Mouse (Mus musculus) forebrain, embryonic 15.5 days (tissue): ENCODE measurements around the gene Dab1. TPM values are rescaled to one million over a fixed set of nuclear protein-coding genes. Genes with fewer than 3 reads are reported as not detected.

ENCODE experiments used
- ATAC-seq: fragments of 200-750 bp; cut with Nextera tagmentation; replicated peaks from 2 replicates; pipeline ENCODE4 v1.8.0; 2017; ENCODE audit warnings: mild to moderate bottlenecking, moderate TSS enrichment, moderate library complexity
- H3K27ac ChIP-seq: fragments of 300-500 bp; sonication (generic); replicated peaks from 2 replicates; pipeline ENCODE4 v1.5.1; 2015; ENCODE audit warnings: mild to moderate bottlenecking, inconsistent platforms
- H3K27me3 ChIP-seq: fragments of 300-500 bp; sonication (generic); 2 replicates; pipeline ENCODE4 v1.6.1; 2015; ENCODE audit warnings: inconsistent platforms
- H3K36me3 ChIP-seq: fragments of 300-500 bp; sonication (generic); 2 replicates; pipeline ENCODE4 v1.6.1; 2015; ENCODE audit warnings: mild to moderate bottlenecking, inconsistent platforms
- H3K4me1 ChIP-seq: fragments of 300-500 bp; sonication (generic); 2 replicates; pipeline ENCODE4 v1.6.1; 2015; ENCODE audit warnings: inconsistent platforms
- H3K4me2 ChIP-seq: fragments of 300-500 bp; sonication (generic); replicated peaks from 2 replicates; pipeline ENCODE4 v1.6.1; 2015; ENCODE audit warnings: mild to moderate bottlenecking, inconsistent platforms
- H3K4me3 ChIP-seq: fragments of 300-500 bp; sonication (generic); 2 replicates; pipeline ENCODE4 v1.5.1; 2015; ENCODE audit warnings: mild to moderate bottlenecking, inconsistent platforms
- H3K9ac ChIP-seq: fragments of 300-500 bp; sonication (generic); replicated peaks from 2 replicates; pipeline ENCODE4 v1.6.1; 2015; ENCODE audit warnings: mild to moderate bottlenecking, inconsistent platforms
- H3K9me3 ChIP-seq: fragments of 300-500 bp; sonication (generic); 2 replicates; pipeline ENCODE4 v1.6.1; 2016; ENCODE audit warnings: inconsistent platforms
- WGBS: fragments of 180-500 bp; shearing (Covaris S2); methylation state at CpG from one replicate; pipeline ENCODE4 v1.1.7; 2015; ENCODE audit warnings: mixed read lengths; 5-methylcytosine and 5-hydroxymethylcytosine counted together
- polyA plus RNA-seq: library from polyadenylated mRNA; unstranded; fragments of >200 nt; fragmentation: Nextera tagmentation; extraction: Ambion mirVana; gene quantifications from 2 replicates; pipeline ENCODE4 v1.2.1, GENCODE M21; 2015

Gene Dab1
- polyA plus RNA-seq, 1 experiment from 2014 or later = 174 TPM

GRCm38 (mm10) chr4:104452587-104452986 lies 833.4 kb downstream of the Dab1 start:
- peak overlapping the region; percentile 41 for H3K27ac ChIP-seq
- H3K9ac ChIP-seq = no peak overlapping the region
- ATAC-seq = 0 out of 2 replicates have a peak, but pooled peaks have one; percentile 45
- H3K4me2 ChIP-seq = no peak overlapping the region
- no peaks in the 10 kb centered on the region for H3K27me3 ChIP-seq
- WGBS = 40% methylated on average over 7 of the region's 7 CpGs
- H3K36me3 ChIP-seq = no peaks in the 10 kb centered on the region
- no peak overlapping the region for H3K4me3 ChIP-seq
- no peaks in the 10 kb centered on the region for H3K9me3 ChIP-seq
- peaks cover 41% of the 10 kb centered on the region for H3K4me1 ChIP-seq

GRCm38 (mm10) chr4:104455151-104455550 lies 836.0 kb downstream of the Dab1 start:
- Histone ChIP-seq H3K9ac (no peak overlapping the region), H3K4me1 (peaks cover 58% of the 10 kb centered on the region), H3K27me3 (no peaks in the 10 kb centered on the region), H3K27ac (0 out of 2 replicates have a peak overlapping the region, but pooled peaks have one; percentile 23), H3K4me3 (no peak overlapping the region), H3K36me3 (no peaks in the 10 kb centered on the region), H3K9me3 (no peaks in the 10 kb centered on the region), H3K4me2 (no peak overlapping the region)
- no peak for ATAC-seq
- 61% methylated on average over 9 of the region's 9 CpGs for WGBS

- Histone ChIP-seq H3K4me3 (no peak overlapping the region), H3K9ac (no peak overlapping the region), H3K36me3 (no peaks in the 10 kb centered on the region), H3K4me1 (peaks cover 52% of the 10 kb centered on the region), H3K27me3 (no peaks in the 10 kb centered on the region), H3K27ac (0 out of 2 replicates have a peak overlapping the region, but pooled peaks have one; percentile 23), H3K4me2 (no peak overlapping the region), H3K9me3 (no peaks in the 10 kb centered on the region)
- WGBS = 61% methylated on average over 3 of the region's 3 CpGs
- no peak for ATAC-seq
Measured at GRCm38 (mm10) chr4:104455760-104456159, 836.6 kb downstream of the Dab1 start.

GRCm38 (mm10) chr4:104456173-104456873 lies 837.2 kb downstream of the Dab1 start:
- peaks cover 49% of the 10 kb centered on the region for H3K4me1 ChIP-seq
- H3K4me2 ChIP-seq = no peak overlapping the region
- no peak overlapping the region for H3K9ac ChIP-seq
- no peaks in the 10 kb centered on the region for H3K27me3 ChIP-seq
- no peaks in the 10 kb centered on the region for H3K36me3 ChIP-seq
- no peak overlapping the region for H3K27ac ChIP-seq
- no peak overlapping the region for H3K4me3 ChIP-seq
- no peaks in the 10 kb centered on the region for H3K9me3 ChIP-seq
- ATAC-seq = no peak
- 82% methylated on average over 7 of the region's 7 CpGs for WGBS

- no peak overlapping the region for H3K9ac ChIP-seq
- H3K4me1 ChIP-seq = peaks cover 39% of the 10 kb centered on the region
- H3K4me2 ChIP-seq = no peak overlapping the region
- H3K27me3 ChIP-seq = no peaks in the 10 kb centered on the region
- no peaks in the 10 kb centered on the region for H3K36me3 ChIP-seq
- H3K4me3 ChIP-seq = no peak overlapping the region
- ATAC-seq = no peak
- peak overlapping the region; percentile 46; the same call in 1 of the 2 replicates for H3K27ac ChIP-seq
- 43% methylated on average over 5 of the region's 5 CpGs for WGBS
- no peaks in the 10 kb centered on the region for H3K9me3 ChIP-seq
Measured at GRCm38 (mm10) chr4:104458726-104459125, 839.6 kb downstream of the Dab1 start.

- no peak overlapping the region for H3K9ac ChIP-seq
- no peaks in the 10 kb centered on the region for H3K27me3 ChIP-seq
Measured at GRCm38 (mm10) chr4:104461106-104462011, 842.2 kb downstream of the Dab1 start.

GRCm38 (mm10) chr4:104462932-104463780 lies 844.0 kb downstream of the Dab1 start:
- H3K36me3 ChIP-seq = no peaks in the 10 kb centered on the region
- no peak overlapping the region for H3K4me3 ChIP-seq
- no peak overlapping the region for H3K4me2 ChIP-seq
- peaks cover 34% of the 10 kb centered on the region for H3K4me1 ChIP-seq
- WGBS = 89% methylated on average over 11 of the region's 11 CpGs
- no peaks in the 10 kb centered on the region for H3K27me3 ChIP-seq
- no peak for ATAC-seq
- no peak overlapping the region for H3K27ac ChIP-seq
- no peak overlapping the region for H3K9ac ChIP-seq
- no peaks in the 10 kb centered on the region for H3K9me3 ChIP-seq

More at GRCm38 (mm10) chr4:104461106-104462011, 842.2 kb downstream of the Dab1 start:
- Histone ChIP-seq H3K4me1 (peaks cover 36% of the 10 kb centered on the region), H3K27ac (no peak overlapping the region), H3K36me3 (no peaks in the 10 kb centered on the region), H3K4me3 (no peak overlapping the region), H3K4me2 (no peak overlapping the region), H3K9me3 (no peaks in the 10 kb centered on the region)
- 84% methylated on average over 12 of the region's 12 CpGs for WGBS
- no peak for ATAC-seq

GRCm38 (mm10) chr4:104463781-104464170 lies 844.6 kb downstream of the Dab1 start:
- Histone ChIP-seq H3K27me3 (no peaks in the 10 kb centered on the region), H3K27ac (no peak overlapping the region), H3K4me2 (no peak overlapping the region), H3K36me3 (no peaks in the 10 kb centered on the region), H3K9me3 (no peaks in the 10 kb centered on the region), H3K4me1 (peaks cover 28% of the 10 kb centered on the region), H3K9ac (no peak overlapping the region), H3K4me3 (no peak overlapping the region)
- ATAC-seq = no peak
- 55% methylated on average over 7 of the region's 7 CpGs for WGBS

GRCm38 (mm10) chr4:104465594-104465993 lies 846.4 kb downstream of the Dab1 start:
- H3K27me3 ChIP-seq = no peaks in the 10 kb centered on the region
- H3K36me3 ChIP-seq = no peaks in the 10 kb centered on the region
- WGBS = 100% methylated on average over 1 of the region's 1 CpGs
- no peaks in the 10 kb centered on the region for H3K9me3 ChIP-seq
- H3K27ac ChIP-seq = no peak overlapping the region
- no peak overlapping the region for H3K4me3 ChIP-seq
- no peak overlapping the region for H3K9ac ChIP-seq
- peaks cover 18% of the 10 kb centered on the region for H3K4me1 ChIP-seq
- no peak for ATAC-seq
- H3K4me2 ChIP-seq = no peak overlapping the region

GRCm38 (mm10) chr4:104468666-104469065 lies 849.5 kb downstream of the Dab1 start:
- no peaks in the 10 kb centered on the region for H3K9me3 ChIP-seq
- ATAC-seq = no peak
- no peak overlapping the region for H3K9ac ChIP-seq
- no peak overlapping the region for H3K4me3 ChIP-seq
- H3K4me2 ChIP-seq = no peak overlapping the region
- peaks cover 9% of the 10 kb centered on the region for H3K4me1 ChIP-seq
- H3K27ac ChIP-seq = no peak overlapping the region
- WGBS = 87% methylated on average over 3 of the region's 3 CpGs
- H3K27me3 ChIP-seq = no peaks in the 10 kb centered on the region
- no peaks in the 10 kb centered on the region for H3K36me3 ChIP-seq

- WGBS = 58% methylated on average over 4 of the region's 4 CpGs
- Histone ChIP-seq H3K36me3 (no peaks in the 10 kb centered on the region), H3K9me3 (no peaks in the 10 kb centered on the region), H3K27ac (no peak overlapping the region), H3K9ac (no peak overlapping the region), H3K4me1 (no peaks in the 10 kb centered on the region), H3K27me3 (no peaks in the 10 kb centered on the region), H3K4me3 (no peak overlapping the region), H3K4me2 (no peak overlapping the region)
- ATAC-seq = no peak
Measured at GRCm38 (mm10) chr4:104472915-104473314, 853.8 kb downstream of the Dab1 start.
